Mouse (Mus musculus): ENCODE measurements at regions not wholly inside any gene's neighbourhood (a gene's known extent, or its start where the extent isn't known, plus 50 kb on each side); places are given as distances from the start of the nearest gene placed in this dataset.

GRCm38 (mm10) chr2:147709799-147710198 is 337.0 kb downstream of the Foxa2 start:
- TF ChIP-seq CTCF (IDR thresholded peaks at IDR 0.05; ENCODE audit: extremely low read depth, insufficient read length, insufficient replicate concordance, low read depth, low read length) = no peak
- no peak for TF ChIP-seq POLR2A (IDR thresholded peaks at IDR 0.05; ENCODE audit: low read depth, low read length)
